Mouse (Mus musculus) testis, adult 2 months (tissue): Measurements from ENCODE around the gene Esrrg.

ENCODE experiments used
- CTCF ChIP-seq: fragments of 200-500 bp; IDR thresholded peaks from 2 replicates; pipeline ENCODE4 v1.5.1; 2012; ENCODE audit warnings: low read depth, mild to moderate bottlenecking, inconsistent platforms, low read length, moderate library complexity; ENCODE audit not compliant: control insufficient read depth, insufficient read depth, insufficient replicate concordance
- POLR2A ChIP-seq: fragments of 200-500 bp; IDR thresholded peaks from 2 replicates; pipeline ENCODE4 v1.6.1; 2012; ENCODE audit warnings: low read depth, mild to moderate bottlenecking, inconsistent platforms, low read length, moderate library complexity; ENCODE audit not compliant: control insufficient read depth

DNA sequence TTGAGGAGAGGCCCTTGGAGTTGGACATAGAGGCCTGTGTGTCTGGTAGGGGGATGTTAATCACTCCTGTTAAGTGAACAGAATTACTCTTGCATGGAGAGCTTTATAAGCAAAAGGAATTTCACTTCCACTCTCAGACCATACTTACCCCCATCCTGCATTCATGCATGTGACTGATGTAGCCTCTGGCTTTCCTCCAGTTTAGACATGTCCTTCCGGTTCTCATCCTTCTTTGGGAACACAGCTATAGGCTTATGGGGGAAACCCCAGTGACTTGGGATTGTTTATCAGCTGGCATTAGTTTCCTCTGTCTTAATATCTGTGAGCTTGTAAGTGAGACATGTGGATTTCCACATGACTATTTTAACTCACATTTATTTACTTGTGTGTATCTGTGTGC is 217.5 kb downstream of the Esrrg start:
- no peak for TF ChIP-seq CTCF
- TF ChIP-seq POLR2A: no peak
